Mouse (Mus musculus) c-Kit-positive CD71-positive TER-119-positive erythroid progenitor cells, embryonic 14.5 days (primary cell): ENCODE data around the gene Asb7.

ENCODE experiments used
- DNase-seq: peaks from one replicate; pipeline ENCODE4 v3.0.0-alpha.2; 2013; ENCODE audit warnings: low spot score

Gene Asb7

GRCm38 (mm10) chr7:66653596-66653995, 35.8 kb downstream of the Asb7 start:
- no peak for DNase-seq

GRCm38 (mm10) chr7:66652216-66652615, 37.2 kb downstream of the Asb7 start:
- no peak for DNase-seq

GRCm38 (mm10) chr7:66650883-66651282, 38.5 kb downstream of the Asb7 start:
- DNase-seq: no peak

- no peak for DNase-seq
These were observed 40.2 kb downstream of the Asb7 start for GRCm38 (mm10) chr7:66649181-66649580.

GRCm38 (mm10) chr7:66645736-66646135, 43.7 kb downstream of the Asb7 start:
- DNase-seq: no peak

- DNase-seq: no peak
These were observed 56.0 kb downstream of the Asb7 start for GRCm38 (mm10) chr7:66633351-66633750.

- no peak for DNase-seq
These were observed 59.1 kb downstream of the Asb7 start for GRCm38 (mm10) chr7:66630154-66630800.

GRCm38 (mm10) chr7:66629419-66629818, 60.0 kb downstream of the Asb7 start:
- no peak for DNase-seq

GRCm38 (mm10) chr7:66623436-66623835, 66.0 kb downstream of the Asb7 start:
- no peak for DNase-seq

GRCm38 (mm10) chr7:66601846-66602245, 87.5 kb downstream of the Asb7 start:
- no peak for DNase-seq

GRCm38 (mm10) chr7:66600622-66601610, 88.5 kb downstream of the Asb7 start:
- no peak for DNase-seq

GRCm38 (mm10) chr7:66600126-66600525, 89.3 kb downstream of the Asb7 start:
- no peak for DNase-seq

- DNase-seq: no peak
These were observed 91.5 kb downstream of the Asb7 start for GRCm38 (mm10) chr7:66597900-66598299.
